Mouse (Mus musculus) neural tube, embryonic 11.5 days (tissue): ENCODE results near the gene Slc16a3. TPM values are rescaled to one million over a fixed set of nuclear protein-coding genes. Genes with fewer than 3 reads are reported as not detected.

Experiments
- ATAC-seq: fragments of 200-750 bp; cut with Nextera tagmentation; 2 replicates; pipeline ENCODE4 v1.8.0; 2017; ENCODE audit warnings: moderate number of reproducible peaks, mild to moderate bottlenecking, moderate TSS enrichment, moderate library complexity; ENCODE audit not compliant: insufficient read depth, low FRiP score, low TSS enrichment
- DNase-seq: peaks from one replicate; pipeline ENCODE4 v3.0.0-alpha.2; 2015; ENCODE audit warnings: low spot score
- H3K27ac ChIP-seq: fragments of 300-500 bp; sonication (generic); 2 replicates; pipeline ENCODE4 v1.5.1; 2014; ENCODE audit warnings: low read depth, mild to moderate bottlenecking, low read length
- H3K27me3 ChIP-seq: fragments of 300-500 bp; sonication (generic); 2 replicates; pipeline ENCODE4 v1.6.1; 2014; ENCODE audit warnings: mild to moderate bottlenecking, low read length, mixed read lengths; ENCODE audit not compliant: control insufficient read depth, insufficient read depth
- H3K36me3 ChIP-seq: fragments of 300-500 bp; sonication (generic); 2 replicates; pipeline ENCODE4 v1.6.1; 2014; ENCODE audit warnings: mild to moderate bottlenecking, low read length, moderate library complexity, mixed read lengths; ENCODE audit not compliant: control insufficient read depth, insufficient read depth
- H3K4me1 ChIP-seq: fragments of 300-500 bp; sonication (generic); 2 replicates; pipeline ENCODE4 v1.6.1; 2014; ENCODE audit warnings: low read length, mixed read lengths; ENCODE audit not compliant: control insufficient read depth, insufficient read depth
- H3K4me2 ChIP-seq: fragments of 300-500 bp; sonication (generic); 2 replicates; pipeline ENCODE4 v1.6.1; 2014; ENCODE audit warnings: low read depth, mild to moderate bottlenecking, moderate library complexity
- H3K4me3 ChIP-seq: fragments of 300-500 bp; sonication (generic); 2 replicates; pipeline ENCODE4 v1.5.1; 2014; ENCODE audit warnings: low read depth, low read length
- H3K9ac ChIP-seq: fragments of 300-500 bp; sonication (generic); 2 replicates; pipeline ENCODE4 v1.6.1; 2014; ENCODE audit warnings: mild to moderate bottlenecking, low read length
- H3K9me3 ChIP-seq: fragments of 300-500 bp; sonication (generic); 2 replicates; pipeline ENCODE4 v1.6.1; 2016; ENCODE audit warnings: low read length; ENCODE audit not compliant: control insufficient read depth
- WGBS: fragments of 180-500 bp; shearing (Covaris S2); extraction: QIAGEN DNeasy Blood & Tissue Kit; methylation state at CpG from one replicate; pipeline ENCODE4 v1.1.7; 2014; 5-methylcytosine and 5-hydroxymethylcytosine counted together
- polyA plus RNA-seq: library from polyadenylated mRNA; unstranded; fragments of >200 nt; fragmentation: Nextera tagmentation; extraction: Ambion mirVana; gene quantifications from 2 replicates; pipeline ENCODE4 v1.2.1, GENCODE M21; 2014

The Slc16a3 gene
- polyA plus RNA-seq, 1 experiment from 2014 or later: 37.1 TPM

- H3K4me2 ChIP-seq: no peak overlapping the region
- no peaks in the 10 kb centered on the region for H3K4me1 ChIP-seq
- H3K9ac ChIP-seq: no peak overlapping the region
- no peak for DNase-seq
- H3K9me3 ChIP-seq: no peaks in the 10 kb centered on the region
- no peaks in the 10 kb centered on the region for H3K36me3 ChIP-seq
- WGBS: 91% methylated on average over 3 of the region's 3 CpGs
- no peak overlapping the region for H3K27ac ChIP-seq
- ATAC-seq: no peak
- H3K4me3 ChIP-seq: no peak overlapping the region
- H3K27me3 ChIP-seq: no peaks in the 10 kb centered on the region
Observed at GRCm38 (mm10) chr11:121010044-121010755, 61.9 kb downstream of the Slc16a3 start.

Other genes starting within 250 kb of the Slc16a3 start
- 112 and 115 TPM in 2 replicates for gene Cenpx, start 234.7 kb upstream of the Slc16a3 start, polyA plus RNA-seq
- 39.7 and 44.7 TPM in 2 replicates for gene Lrrc45, start 234.6 kb upstream of the Slc16a3 start, polyA plus RNA-seq
- gene Rac3, start 227.0 kb upstream of the Slc16a3 start, polyA plus RNA-seq: 12.1 and 13.9 TPM in 2 replicates
- 14.9 and 16.5 TPM in 2 replicates for gene Dcxr, start 221.2 kb upstream of the Slc16a3 start, polyA plus RNA-seq
- gene Cbr2, start 216.4 kb upstream of the Slc16a3 start, polyA plus RNA-seq: 1.8 and 2.0 TPM in 2 replicates
- 7.7 and 8.6 TPM in 2 replicates for gene Hmga1b, start 185.7 kb upstream of the Slc16a3 start, polyA plus RNA-seq
- 36.7 and 40.5 TPM in 2 replicates for gene Rfng, start 164.3 kb upstream of the Slc16a3 start, polyA plus RNA-seq
- gene Gps1, start 164.2 kb upstream of the Slc16a3 start, polyA plus RNA-seq: 286 and 291 TPM in 2 replicates
- 83.4 and 84.7 TPM in 2 replicates for gene Dus1l, start 152.1 kb upstream of the Slc16a3 start, polyA plus RNA-seq
- 108 and 125 TPM in 2 replicates for gene Fasn, start 123.9 kb upstream of the Slc16a3 start, polyA plus RNA-seq
- gene Ccdc57, start 15.6 kb upstream of the Slc16a3 start, polyA plus RNA-seq: 4.6 and 5.8 TPM in 2 replicates
- 81.6 and 84.6 TPM in 2 replicates for gene Csnk1d, start 42.9 kb downstream of the Slc16a3 start, polyA plus RNA-seq
- not detected in 2 replicates for gene Cd7, start 90.9 kb downstream of the Slc16a3 start, polyA plus RNA-seq
- not detected in 2 replicates for gene Sectm1b, start 115.1 kb downstream of the Slc16a3 start, polyA plus RNA-seq
- gene Sectm1a, start 132.7 kb downstream of the Slc16a3 start, polyA plus RNA-seq: not detected in 2 replicates
- gene Tex19.2, start 170.2 kb downstream of the Slc16a3 start, polyA plus RNA-seq: not detected in 2 replicates
- gene Tex19.1, start 197.7 kb downstream of the Slc16a3 start, polyA plus RNA-seq: 0.46 TPM in 1 of 2 replicates, not detected in the other
- 0.19 TPM in 1 of 2 replicates, not detected in the other for gene Uts2r, start 211.8 kb downstream of the Slc16a3 start, polyA plus RNA-seq